Mouse (Mus musculus): Measurements from ENCODE around the gene Hist1h3g. TPM values are rescaled to one million over a fixed set of nuclear protein-coding genes. Genes with fewer than 3 reads are reported as not detected.

Hist1h3g gene
- polyA plus RNA-seq, 1 experiment from 2014 or later: 11.6 TPM

DNA sequence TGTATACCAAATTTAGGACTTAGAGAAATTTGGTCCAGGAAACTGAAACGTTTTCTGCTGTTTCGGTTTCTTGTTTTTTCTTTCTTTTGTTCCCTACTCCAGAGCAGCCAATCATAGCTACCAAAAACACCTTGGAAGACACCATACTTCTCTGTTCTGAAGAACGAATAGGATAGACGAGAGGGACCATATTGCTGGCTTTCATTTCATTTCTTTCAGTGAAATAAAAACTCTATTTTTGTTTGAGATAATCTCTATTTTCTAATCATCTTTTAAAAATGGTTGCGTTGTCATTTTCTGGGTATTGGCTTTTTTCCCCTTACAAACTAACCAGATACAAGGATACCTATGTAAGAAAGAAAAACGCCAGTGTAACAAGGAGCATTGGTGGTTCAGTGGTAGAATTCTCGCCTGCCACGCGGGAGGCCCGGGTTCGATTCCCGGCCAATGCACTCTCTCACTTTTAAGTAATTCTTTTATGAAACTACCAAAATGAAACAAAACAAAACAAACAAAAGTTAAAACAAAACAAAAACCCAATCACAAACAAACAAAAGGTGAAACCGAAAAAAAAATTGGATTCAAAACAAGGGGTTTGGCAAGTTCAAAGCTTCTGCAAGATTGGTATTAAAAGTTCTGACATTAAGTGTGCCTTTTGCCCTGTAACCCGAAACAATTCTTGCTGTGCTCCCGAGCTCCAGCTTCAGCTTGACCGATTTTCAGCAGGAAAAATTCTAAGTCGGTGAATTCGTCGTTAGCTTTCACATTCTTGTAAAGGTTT, 18.2 kb upstream of the Hist1h3g start:
- no peaks in the 10 kb centered on the region for H3K27me3 ChIP-seq
- WGBS: under 1% methylated on average over 19 of the region's 19 CpGs
- H3K4me2 ChIP-seq: peak overlapping the region; percentile 74
- no peaks in the 10 kb centered on the region for H3K9me3 ChIP-seq (replicated peaks)
- peak; percentile 74 for ATAC-seq
- peak overlapping the region; percentile 46; the same call in 1 of the 2 replicates for H3K9ac ChIP-seq
- peak overlapping the region; percentile 50 for H3K4me3 ChIP-seq
- peak overlapping the region; percentile 66 for H3K27ac ChIP-seq
- H3K4me1 ChIP-seq: peaks cover 10% of the 10 kb centered on the region; the same call in 1 of the 2 replicates
- no peaks in the 10 kb centered on the region for H3K36me3 ChIP-seq (ENCODE audit: poor library complexity, severe bottlenecking)

DNA sequence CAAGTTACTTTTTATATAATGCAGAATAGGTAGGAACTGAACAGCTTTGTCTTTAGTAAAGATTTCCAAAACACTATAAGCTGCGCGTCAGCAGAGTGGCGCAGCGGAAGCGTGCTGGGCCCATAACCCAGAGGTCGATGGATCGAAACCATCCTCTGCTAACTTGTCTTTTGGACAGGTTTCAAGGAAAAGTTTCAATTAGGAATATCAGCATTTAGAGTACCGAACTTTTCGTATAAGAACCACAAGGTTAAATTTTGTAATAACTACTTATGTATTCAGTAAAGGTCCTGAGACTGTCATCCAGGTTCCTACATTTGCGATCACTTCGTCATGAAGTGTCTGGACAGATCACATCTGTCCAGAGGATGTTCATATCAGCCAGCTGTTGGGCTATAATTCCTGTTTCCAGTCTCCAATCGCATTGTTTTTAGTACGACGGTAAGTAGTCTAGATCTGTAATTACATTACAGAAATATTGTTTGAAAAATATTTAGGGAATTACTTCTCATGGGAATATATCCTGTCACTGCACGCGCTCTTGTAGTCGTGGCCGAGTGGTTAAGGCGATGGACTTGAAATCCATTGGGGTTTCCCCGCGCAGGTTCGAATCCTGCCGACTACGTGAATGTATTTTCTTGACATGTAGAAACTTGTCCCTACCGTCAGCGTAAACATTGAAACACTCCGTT, 17.5 kb upstream of the Hist1h3g start:
- H3K9me3 ChIP-seq (replicated peaks): no peaks in the 10 kb centered on the region
- peak; percentile 92 for ATAC-seq
- under 1% methylated on average over 27 of the region's 27 CpGs for WGBS
- peaks cover 10% of the 10 kb centered on the region; the same call in 1 of the 2 replicates for H3K4me1 ChIP-seq
- H3K4me3 ChIP-seq: peak overlapping the region; percentile 50
- no peaks in the 10 kb centered on the region for H3K36me3 ChIP-seq (ENCODE audit: poor library complexity, severe bottlenecking)
- peak overlapping the region; percentile 46 for H3K9ac ChIP-seq
- H3K27me3 ChIP-seq: no peaks in the 10 kb centered on the region
- peak overlapping the region; percentile 66; the same call in 1 of the 2 replicates for H3K27ac ChIP-seq
- peak overlapping the region; percentile 74 for H3K4me2 ChIP-seq

DNA sequence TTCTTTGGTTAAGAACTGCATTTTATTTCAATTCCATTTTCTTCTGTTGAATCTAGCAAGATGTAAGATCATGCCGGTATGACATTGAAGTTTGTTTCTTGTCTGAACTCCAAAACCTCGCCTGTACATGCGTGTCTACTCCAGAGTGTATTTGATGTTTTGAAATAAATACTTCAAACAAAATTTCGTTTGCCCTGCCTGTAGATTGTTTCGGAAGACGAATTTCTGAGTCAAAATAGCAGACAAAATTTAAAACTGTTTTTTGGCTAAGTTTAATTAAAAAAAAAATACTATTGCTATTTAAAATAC, 17.0 kb upstream of the Hist1h3g start:
- H3K4me3 ChIP-seq: peak overlapping the region; percentile 50
- no peaks in the 10 kb centered on the region for H3K27me3 ChIP-seq
- no peak overlapping the region for H3K27ac ChIP-seq
- H3K9me3 ChIP-seq (replicated peaks): no peaks in the 10 kb centered on the region
- H3K4me2 ChIP-seq: peak overlapping the region; percentile 74
- no peak overlapping the region for H3K9ac ChIP-seq
- ATAC-seq: no peak
- peaks cover 10% of the 10 kb centered on the region; the same call in 1 of the 2 replicates for H3K4me1 ChIP-seq
- 1% methylated on average over 6 of the region's 6 CpGs for WGBS
- H3K36me3 ChIP-seq (ENCODE audit: poor library complexity, severe bottlenecking): no peaks in the 10 kb centered on the region

DNA sequence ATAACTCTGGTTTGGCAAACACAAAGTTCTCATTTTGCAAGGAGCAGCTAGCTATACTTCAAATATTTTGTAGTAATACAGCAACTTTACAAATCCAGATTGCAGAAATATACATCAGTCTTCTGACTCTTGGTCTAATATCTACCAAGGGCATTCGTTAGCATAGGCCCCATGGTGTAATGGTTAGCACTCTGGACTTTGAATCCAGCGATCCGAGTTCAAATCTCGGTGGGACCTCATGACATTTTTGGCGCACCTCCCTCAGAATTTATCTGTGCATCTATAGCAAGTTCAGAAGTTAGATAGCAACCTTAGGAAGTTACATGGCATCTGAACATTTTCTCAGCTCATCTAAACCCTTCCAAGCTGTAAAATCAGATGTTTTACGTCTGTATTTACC, 16.3 kb upstream of the Hist1h3g start:
- Histone ChIP-seq H3K4me1 (peaks cover 10% of the 10 kb centered on the region; the same call in 1 of the 2 replicates), H3K9me3 (replicated peaks) (no peaks in the 10 kb centered on the region), H3K4me2 (peak overlapping the region; percentile 54), H3K4me3 (peak overlapping the region; percentile 35), H3K27me3 (no peaks in the 10 kb centered on the region), H3K27ac (no peak overlapping the region), H3K36me3 (ENCODE audit: poor library complexity, severe bottlenecking) (no peaks in the 10 kb centered on the region), H3K9ac (no peak overlapping the region)
- WGBS: 0% methylated on average over 6 of the region's 6 CpGs
- peak; percentile 12; the same call in 1 of the 2 replicates for ATAC-seq

DNA sequence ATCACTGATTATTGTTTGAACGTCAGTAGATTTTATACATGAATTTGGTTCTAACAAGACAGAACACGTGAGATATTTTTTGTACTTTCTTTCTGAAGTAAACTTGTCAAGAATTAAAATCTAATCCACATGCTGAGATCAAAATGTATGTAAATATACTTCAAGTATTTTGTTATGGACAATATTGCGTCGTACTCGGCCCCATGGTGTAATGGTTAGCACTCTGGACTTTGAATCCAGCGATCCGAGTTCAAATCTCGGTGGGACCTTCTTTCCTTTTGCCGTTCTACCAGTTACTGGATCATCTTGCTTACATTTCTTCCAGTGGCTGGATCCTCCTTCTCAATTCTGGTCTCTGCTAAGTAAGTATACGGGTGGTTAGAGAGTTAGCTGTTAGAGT, 15.8 kb upstream of the Hist1h3g start:
- H3K27ac ChIP-seq: no peak overlapping the region
- whole genome bisulfite sequencing: under 1% methylated on average over 10 of the region's 10 CpGs
- H3K9me3 ChIP-seq (replicated peaks): no peaks in the 10 kb centered on the region
- H3K27me3 ChIP-seq: no peaks in the 10 kb centered on the region
- peak overlapping the region; percentile 54 for H3K4me2 ChIP-seq
- peaks cover 10% of the 10 kb centered on the region; the same call in 1 of the 2 replicates for H3K4me1 ChIP-seq
- no peak overlapping the region for H3K9ac ChIP-seq
- H3K4me3 ChIP-seq: peak overlapping the region; percentile 35
- no peaks in the 10 kb centered on the region for H3K36me3 ChIP-seq (ENCODE audit: poor library complexity, severe bottlenecking)
- ATAC-seq: peak; percentile 20; the same call in 1 of the 2 replicates

DNA sequence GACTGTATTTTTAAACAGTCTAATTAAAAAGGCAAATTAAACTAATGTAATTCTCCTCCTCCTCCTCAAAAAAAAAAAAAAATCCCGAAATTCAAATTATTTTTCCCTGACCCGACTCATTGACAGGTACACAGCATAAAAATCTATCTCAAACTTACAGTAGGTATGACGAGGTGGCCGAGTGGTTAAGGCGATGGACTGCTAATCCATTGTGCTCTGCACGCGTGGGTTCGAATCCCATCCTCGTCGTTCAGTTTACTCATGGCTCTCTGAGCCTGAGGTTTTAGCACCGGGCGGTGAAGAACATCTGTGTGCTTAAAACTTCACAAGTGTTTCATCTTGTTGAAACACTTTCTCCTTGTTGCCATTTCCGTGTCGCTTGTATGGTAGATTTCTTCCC, 13.5 kb upstream of the Hist1h3g start:
- no peaks in the 10 kb centered on the region for H3K36me3 ChIP-seq (ENCODE audit: poor library complexity, severe bottlenecking)
- 1% methylated on average over 14 of the region's 14 CpGs for WGBS
- H3K27me3 ChIP-seq: no peaks in the 10 kb centered on the region
- no peaks in the 10 kb centered on the region for H3K9me3 ChIP-seq (replicated peaks)
- peak overlapping the region; percentile 22; the same call in 1 of the 2 replicates for H3K4me2 ChIP-seq
- no peak overlapping the region for H3K9ac ChIP-seq
- H3K27ac ChIP-seq: no peak overlapping the region
- peaks cover 6% of the 10 kb centered on the region; the same call in 1 of the 2 replicates for H3K4me1 ChIP-seq
- no peak for ATAC-seq
- no peak overlapping the region for H3K4me3 ChIP-seq

DNA sequence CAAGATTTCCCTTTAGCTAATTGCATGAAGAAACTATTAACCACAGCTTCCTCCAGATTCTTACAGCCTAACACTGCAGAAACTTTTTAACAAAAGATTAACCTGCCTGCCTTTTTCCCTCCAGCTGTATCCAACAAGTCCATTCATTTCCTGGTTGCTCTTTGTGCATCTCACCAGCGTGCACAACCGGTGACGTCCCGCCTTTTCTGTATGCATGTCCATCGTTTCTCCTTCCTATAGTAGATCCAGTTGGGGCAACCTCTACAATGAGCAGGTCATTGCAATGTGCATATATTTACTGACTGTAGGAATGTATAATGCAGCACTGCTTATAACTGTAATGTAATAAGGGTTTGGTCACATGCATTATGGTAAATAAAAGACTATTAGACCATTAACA, 11.2 kb upstream of the Hist1h3g start:
- ATAC-seq: no peak
- WGBS: 52% methylated on average over 5 of the region's 5 CpGs
- no peak overlapping the region for H3K4me2 ChIP-seq

DNA sequence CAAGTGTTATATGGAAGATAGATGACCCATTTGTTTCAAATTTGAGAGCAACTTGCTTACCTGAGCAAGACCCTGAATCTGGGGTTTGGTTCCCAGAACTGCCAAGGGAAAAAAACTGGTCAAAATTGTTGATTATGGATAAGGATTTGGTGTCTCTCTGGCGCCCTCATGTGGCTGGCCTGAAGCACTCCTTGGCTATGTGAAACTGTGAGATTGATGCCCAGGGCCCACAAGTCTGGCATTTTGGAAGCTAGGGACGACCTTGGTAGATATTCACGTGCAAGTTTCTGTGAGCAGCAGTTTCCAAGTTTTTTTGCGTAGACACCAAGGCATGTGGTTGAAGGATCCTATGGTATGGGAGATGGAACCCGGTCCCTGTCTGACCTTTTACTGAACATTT, 10.6 kb upstream of the Hist1h3g start:
- no peaks in the 10 kb centered on the region for H3K27me3 ChIP-seq
- 6% methylated on average over 5 of the region's 5 CpGs for WGBS
- H3K4me1 ChIP-seq: peaks cover 17% of the 10 kb centered on the region
- no peaks in the 10 kb centered on the region for H3K36me3 ChIP-seq (ENCODE audit: poor library complexity, severe bottlenecking)
- no peak overlapping the region for H3K4me3 ChIP-seq
- no peak overlapping the region for H3K27ac ChIP-seq
- H3K9me3 ChIP-seq (replicated peaks): no peaks in the 10 kb centered on the region
- H3K9ac ChIP-seq: no peak overlapping the region
- H3K4me2 ChIP-seq: peak overlapping the region; percentile 28; the same call in 1 of the 2 replicates
- ATAC-seq: peak; percentile 20; the same call in 1 of the 2 replicates

More for the DNA sequence above, 11.2 kb upstream of the Hist1h3g start:
- Histone ChIP-seq H3K9me3 (replicated peaks) (no peaks in the 10 kb centered on the region), H3K27ac (no peak overlapping the region), H3K9ac (no peak overlapping the region), H3K36me3 (ENCODE audit: poor library complexity, severe bottlenecking) (no peaks in the 10 kb centered on the region), H3K27me3 (no peaks in the 10 kb centered on the region), H3K4me3 (no peak overlapping the region), H3K4me1 (peaks cover 16% of the 10 kb centered on the region)

DNA sequence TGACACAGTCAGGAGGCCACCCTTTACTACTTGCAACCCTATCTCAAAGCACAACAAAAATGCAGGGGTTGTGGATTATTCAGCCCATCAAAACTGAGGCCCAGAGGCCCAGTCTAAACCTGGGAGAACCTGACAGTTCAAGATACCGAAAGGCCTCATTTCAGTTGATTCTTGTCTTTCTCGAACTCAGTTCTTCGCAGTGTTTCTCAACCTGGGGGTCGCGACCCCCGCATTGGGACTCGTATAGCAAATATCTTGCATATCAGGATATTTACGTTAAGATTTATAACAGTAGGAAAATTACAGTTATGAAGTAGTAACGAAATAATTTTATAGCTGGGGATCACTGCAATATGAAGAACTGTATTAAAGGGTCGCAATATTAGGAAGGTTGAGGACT, 9.3 kb upstream of the Hist1h3g start:
- Histone ChIP-seq H3K4me2 (peak overlapping the region; percentile 57), H3K4me3 (peak overlapping the region; percentile 43), H3K9me3 (replicated peaks) (no peaks in the 10 kb centered on the region), H3K4me1 (peaks cover 17% of the 10 kb centered on the region), H3K36me3 (ENCODE audit: poor library complexity, severe bottlenecking) (no peaks in the 10 kb centered on the region), H3K27ac (no peak overlapping the region), H3K9ac (no peak overlapping the region), H3K27me3 (no peaks in the 10 kb centered on the region)
- WGBS: 3% methylated on average over 10 of the region's 10 CpGs
- ATAC-seq: no peak

DNA sequence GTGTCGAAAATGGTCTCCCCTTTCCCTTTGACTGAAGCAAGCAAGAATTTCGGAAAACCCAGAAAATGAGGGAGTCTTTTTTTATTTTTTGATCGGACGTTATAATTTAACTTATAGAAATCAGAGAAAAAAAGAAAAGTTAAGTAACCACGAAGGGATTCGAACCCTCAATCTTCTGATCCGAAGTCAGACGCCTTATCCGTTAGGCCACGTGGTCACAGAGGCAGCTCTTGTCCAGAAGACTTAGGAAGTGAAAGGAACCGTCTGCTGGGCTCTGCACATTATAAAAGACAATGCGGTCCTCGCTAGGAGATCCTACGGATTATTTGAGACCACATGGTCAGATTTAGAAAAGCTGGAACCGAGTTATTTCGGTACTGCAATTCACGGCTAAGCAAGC, 8.9 kb upstream of the Hist1h3g start:
- Histone ChIP-seq H3K4me1 (peaks cover 17% of the 10 kb centered on the region), H3K9ac (peak overlapping the region; percentile 59), H3K27ac (peak overlapping the region; percentile 80), H3K4me3 (peak overlapping the region; percentile 43), H3K9me3 (replicated peaks) (no peaks in the 10 kb centered on the region), H3K27me3 (no peaks in the 10 kb centered on the region), H3K4me2 (peak overlapping the region; percentile 57), H3K36me3 (ENCODE audit: poor library complexity, severe bottlenecking) (no peaks in the 10 kb centered on the region)
- ATAC-seq: peak; percentile 59
- WGBS: 1% methylated on average over 17 of the region's 17 CpGs

DNA sequence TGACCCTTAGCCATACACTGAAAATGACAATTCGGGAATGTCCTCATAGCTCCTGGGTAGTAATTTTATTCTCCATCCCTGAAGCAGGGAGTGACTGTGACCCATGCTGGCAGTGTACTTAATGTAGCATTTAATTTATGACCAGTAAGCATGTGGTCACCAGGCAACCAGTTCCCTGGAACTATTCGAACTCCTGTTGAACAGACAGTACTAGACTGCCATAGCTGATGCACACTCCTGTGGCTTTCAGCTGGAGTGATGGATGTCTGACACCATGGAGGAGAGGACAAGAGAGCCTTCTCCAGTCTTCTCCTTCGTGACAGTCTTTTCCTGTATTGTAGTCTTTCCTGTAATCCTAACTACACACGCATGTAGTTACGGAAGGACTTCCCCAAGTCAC, 6.2 kb upstream of the Hist1h3g start:
- no peak overlapping the region for H3K9ac ChIP-seq
- H3K9me3 ChIP-seq (replicated peaks): no peaks in the 10 kb centered on the region
- no peak for ATAC-seq
- H3K4me1 ChIP-seq: peaks cover 33% of the 10 kb centered on the region
- no peak overlapping the region for H3K27ac ChIP-seq
- no peaks in the 10 kb centered on the region for H3K36me3 ChIP-seq (ENCODE audit: poor library complexity, severe bottlenecking)
- peak overlapping the region; percentile 35 for H3K4me2 ChIP-seq
- no peaks in the 10 kb centered on the region for H3K27me3 ChIP-seq
- WGBS: 84% methylated on average over 5 of the region's 5 CpGs
- H3K4me3 ChIP-seq: 0 out of 2 replicates have a peak overlapping the region, but pooled peaks have one; percentile 7

DNA sequence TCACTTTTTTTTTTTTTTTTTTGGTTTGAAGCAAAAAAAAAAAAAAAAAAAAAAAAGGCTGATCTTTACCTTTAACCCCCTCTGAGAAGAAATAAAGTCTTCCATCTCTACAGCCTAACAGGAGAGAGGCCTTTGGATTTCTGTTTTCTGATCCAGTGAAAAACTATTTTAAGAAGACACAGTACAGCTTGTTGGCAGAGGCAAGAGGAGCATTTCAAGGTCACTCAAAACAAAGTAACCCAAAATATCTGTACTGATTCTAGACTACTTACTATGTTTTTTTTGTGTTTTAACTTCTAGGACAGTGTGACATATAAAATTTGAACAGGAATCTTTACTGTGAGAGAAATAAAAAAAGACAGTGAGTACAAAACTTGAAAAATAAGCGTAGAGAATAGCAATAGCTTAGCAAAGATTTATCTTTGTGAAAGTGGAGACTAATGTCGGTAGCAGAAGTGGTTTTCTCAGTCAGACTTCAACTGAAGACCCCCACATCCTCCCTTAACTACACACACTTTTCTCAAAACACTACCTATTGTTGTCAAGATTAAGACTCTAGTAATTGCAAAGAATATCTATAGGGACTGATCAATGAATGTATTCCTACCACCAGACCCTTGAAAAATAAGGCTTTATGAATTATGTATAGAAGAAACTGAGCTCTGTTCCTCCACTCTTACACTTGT, 5.6 kb upstream of the Hist1h3g start:
- H3K4me2 ChIP-seq: peak overlapping the region; percentile 61
- 25% methylated on average over 2 of the region's 2 CpGs for WGBS

More for the DNA sequence above, 5.6 kb upstream of the Hist1h3g start:
- Histone ChIP-seq H3K4me1 (peaks cover 37% of the 10 kb centered on the region), H3K4me3 (peak overlapping the region; percentile 58), H3K27ac (peak overlapping the region; percentile 98), H3K36me3 (ENCODE audit: poor library complexity, severe bottlenecking) (no peaks in the 10 kb centered on the region), H3K27me3 (no peaks in the 10 kb centered on the region), H3K9me3 (replicated peaks) (no peaks in the 10 kb centered on the region), H3K9ac (peak overlapping the region; percentile 85)
- ATAC-seq: no peak
